Mouse (Mus musculus) adrenal gland, postnatal 14 days (tissue): ENCODE measurements around the gene Kcnq2. TPM values are rescaled to one million over a fixed set of nuclear protein-coding genes. Genes with fewer than 3 reads are reported as not detected.

Experiments used
- DNase-seq: peaks from one replicate; pipeline ENCODE4 v3.0.0; 2021; ENCODE audit warnings: mixed read lengths
- long read RNA-seq, 2 experiments: library from polyadenylated mRNA; stranded (forward); transcript quantifications; one replicate each; pipeline ENCODE4 v2.0.0; 2021
- total RNA-seq: library from RNA; stranded (reverse); gene quantifications from 2 replicates; pipeline ENCODE4 v1.2.3, GENCODE M21; 2021

Gene Kcnq2
- 6.0 and 6.8 TPM in 2 replicates for total RNA-seq
- long read RNA-seq, experiment 1, partial matches to known transcripts, result 0 of 2 reads
- long read RNA-seq, experiment 1, other reads (novel, unspliced or antisense), result 2 of 2 reads
- long read RNA-seq, experiment 2, partial matches to known transcripts, result 0 of 1 reads
- long read RNA-seq, experiment 2, other reads (novel, unspliced or antisense), result 1 of 1 reads

DNA sequence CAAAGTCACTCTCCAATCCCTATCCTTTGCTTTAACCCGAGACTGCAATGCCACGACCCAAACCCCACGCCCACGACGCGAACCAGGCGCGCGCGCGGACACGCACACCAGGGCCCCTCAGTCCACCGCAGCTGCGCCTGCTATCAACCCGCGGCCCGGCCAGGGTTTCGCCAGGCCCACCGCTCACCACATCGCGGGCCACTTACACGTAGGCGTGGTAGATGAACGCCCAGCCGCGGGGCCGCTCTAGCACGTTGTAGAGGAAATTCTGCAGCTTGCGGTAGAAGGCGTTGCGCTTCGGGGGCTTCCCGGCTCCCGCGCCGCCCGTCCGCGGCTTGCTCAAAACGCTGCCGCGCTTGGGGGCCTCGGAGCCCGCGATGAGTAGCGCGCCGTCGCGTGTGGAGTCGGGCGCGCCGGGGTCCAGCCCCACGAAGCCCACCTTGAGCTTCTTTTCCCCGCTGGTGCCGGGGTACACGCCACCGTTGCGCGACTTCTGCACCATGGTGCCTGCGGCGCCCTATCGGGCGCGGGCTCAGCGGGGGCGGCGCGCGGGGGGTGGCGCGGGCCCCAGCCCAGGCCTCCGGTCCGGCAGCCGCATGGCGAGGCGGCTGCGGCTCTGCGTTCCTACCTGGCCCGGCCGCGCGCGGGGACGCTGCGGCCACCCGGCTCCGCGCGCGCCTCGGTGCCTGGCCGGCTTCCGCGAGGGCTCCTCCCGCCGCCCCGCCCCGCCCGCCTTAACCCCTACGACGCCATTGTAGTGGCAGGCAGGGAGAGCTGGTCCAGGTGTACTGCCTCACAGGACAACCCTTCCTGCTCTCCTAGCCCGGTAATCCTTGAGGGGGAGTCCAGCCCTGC, at the start of gene Kcnq2:
TSS of gene Kcnq2 (minus strand) at position 710 of the 855 bp plus-strand sequence.
- DNase-seq, result no peak

DNA sequence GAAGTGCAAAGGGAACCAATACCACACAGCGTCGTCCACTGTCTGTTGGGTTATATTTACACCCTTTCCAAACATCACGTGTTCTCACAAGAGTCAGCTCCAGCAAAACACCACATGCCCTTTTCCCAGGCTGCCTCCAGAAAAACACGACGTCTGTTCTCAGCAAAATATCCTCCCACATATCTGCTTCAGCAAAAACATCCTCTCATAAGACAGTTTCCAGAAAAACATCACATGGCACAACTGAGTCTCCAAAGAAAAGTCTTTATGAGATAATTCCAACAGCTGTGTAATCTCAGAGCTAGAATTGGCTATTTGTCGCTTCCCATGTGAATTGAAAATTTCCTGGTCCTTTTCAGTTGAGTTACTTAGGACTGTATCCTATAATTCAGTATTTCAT, 45.8 kb upstream of the Kcnq2 start:
- no peak for DNase-seq

DNA sequence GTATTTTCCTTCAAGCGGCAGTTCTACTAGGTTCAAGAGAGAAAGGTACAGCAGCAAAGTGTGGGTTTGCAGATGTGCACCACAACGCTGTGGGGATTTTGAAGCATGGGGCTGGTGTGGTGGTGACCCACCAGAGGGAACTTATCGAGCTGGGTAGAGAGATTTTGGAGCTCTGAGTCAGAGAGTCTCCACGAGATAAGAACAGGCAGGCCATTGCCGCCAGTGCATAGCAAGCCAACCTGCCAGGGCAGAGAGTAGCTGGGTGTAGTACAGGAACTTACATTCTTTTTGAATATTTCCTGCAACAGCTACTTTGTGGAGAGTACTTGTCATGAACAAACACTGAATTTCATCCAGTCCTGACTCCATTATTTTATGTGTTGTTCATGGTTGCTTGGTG, 43.4 kb upstream of the Kcnq2 start:
- no peak for DNase-seq

DNA sequence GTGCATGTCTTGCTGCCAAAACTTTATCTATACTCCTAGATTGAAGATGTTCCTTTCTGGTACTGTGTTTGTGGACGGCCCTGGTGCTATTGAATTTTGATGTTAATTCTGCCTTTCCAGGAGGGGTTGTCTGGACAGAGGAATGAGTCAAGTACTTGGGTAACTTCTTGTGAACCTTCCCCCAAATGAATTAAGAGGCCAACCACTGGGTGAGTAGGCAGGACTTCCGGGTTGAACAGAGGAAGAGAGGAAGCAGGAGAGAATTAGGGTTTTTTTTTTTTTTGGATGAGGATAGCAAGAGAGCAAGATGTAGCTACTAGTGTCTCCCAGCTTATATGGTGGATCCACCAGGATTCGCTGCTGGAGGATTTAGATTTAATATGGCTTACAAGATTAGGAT, 42.9 kb upstream of the Kcnq2 start:
- no peak for DNase-seq

DNA sequence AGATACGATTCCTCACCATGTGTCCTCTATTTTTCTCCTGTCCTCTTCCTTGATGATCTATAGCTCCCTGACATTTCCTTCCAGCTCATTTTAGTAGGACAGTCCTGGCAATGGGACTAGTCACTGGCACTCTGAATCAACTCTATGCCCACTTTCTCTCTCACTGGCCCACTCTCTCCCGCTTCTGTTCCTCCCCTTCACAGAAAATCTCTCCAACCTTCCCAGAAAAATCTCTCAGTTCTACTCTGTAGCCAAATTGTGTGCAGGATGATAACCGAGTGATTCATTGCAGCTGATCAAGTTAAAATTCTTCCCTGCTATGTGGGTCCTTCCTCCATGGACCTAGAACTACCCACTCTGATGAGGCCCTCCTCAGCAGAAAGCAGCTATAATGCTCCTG, 39.5 kb upstream of the Kcnq2 start:
- no peak for DNase-seq

DNA sequence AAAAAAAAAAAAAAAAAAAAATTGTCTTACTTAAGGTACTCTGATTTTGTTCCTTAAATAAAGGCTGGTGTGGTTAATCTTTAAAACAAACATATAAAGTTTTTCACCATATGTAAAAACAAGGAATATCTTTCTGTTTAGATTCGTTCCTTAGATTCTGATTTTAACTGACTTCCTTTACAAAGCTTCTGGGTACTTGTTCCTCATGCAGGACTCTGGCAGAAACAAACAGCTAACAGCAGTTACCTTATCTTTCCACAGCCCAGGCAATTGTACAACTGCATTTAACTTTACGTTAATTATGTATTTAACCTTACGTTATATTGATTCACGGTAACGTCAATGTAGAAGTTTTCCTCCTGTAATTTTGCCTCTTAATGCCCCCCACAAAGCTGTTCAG, 31.4 kb upstream of the Kcnq2 start:
- DNase-seq, result no peak

DNA sequence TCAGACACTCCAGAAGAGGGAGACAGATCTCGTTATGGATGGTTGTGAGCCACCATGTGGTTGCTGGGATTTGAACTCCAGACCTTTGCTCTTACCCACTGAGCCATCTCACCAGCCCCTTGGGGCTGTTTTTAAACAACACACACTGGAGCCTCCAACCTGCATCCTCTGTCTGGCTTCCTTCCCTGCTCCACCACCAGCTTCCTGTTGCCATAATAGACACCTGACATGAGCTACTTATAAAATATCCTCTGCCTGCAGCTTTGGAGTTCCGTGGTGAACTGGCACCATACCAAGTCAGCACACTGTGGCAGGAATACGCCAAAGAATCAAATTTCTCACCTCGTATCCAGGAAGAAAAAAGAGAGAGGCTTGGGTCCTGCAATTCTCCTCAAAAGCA, 25.7 kb upstream of the Kcnq2 start:
- no peak for DNase-seq

DNA sequence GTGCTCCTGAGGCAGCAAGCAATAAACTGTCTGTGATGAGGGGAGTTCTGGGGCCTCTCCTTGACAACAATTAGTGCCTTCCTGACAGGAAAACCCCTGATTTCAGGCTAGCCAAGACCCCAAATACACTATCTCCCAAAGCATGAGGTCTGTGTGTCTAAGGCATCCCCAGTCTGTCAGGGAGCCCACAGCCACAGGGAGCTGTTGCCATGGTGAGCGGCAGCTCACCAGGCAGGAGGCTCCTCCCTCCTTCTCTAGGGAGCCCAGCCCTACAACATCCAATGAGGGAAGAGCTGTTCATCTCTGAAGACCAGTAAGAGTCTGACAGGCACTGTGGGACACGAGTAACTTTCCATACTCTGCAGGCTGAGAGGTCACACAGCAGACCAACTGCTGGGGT, 24.7 kb upstream of the Kcnq2 start:
- no peak for DNase-seq

DNA sequence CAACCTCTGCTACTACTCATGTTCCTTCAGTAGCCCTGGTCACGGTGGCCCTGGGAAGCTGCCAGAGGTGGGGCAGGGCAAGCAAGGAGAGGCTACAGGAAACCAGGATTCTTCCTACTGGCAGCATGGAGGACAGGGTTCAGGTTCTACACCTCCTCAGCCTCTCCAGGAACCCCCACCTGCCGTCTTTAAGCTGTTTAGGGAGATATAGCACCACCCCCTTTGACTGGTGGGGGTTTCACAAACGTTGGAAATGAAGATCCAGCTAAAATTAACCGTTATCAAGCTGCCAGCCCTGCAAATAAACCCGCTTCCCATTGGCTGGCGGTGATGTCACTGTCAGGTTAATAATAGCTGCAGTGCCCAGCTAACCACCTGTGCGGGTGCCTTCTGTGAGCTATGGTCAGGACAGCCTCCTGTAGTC, 24.0 kb upstream of the Kcnq2 start:
- no peak for DNase-seq

DNA sequence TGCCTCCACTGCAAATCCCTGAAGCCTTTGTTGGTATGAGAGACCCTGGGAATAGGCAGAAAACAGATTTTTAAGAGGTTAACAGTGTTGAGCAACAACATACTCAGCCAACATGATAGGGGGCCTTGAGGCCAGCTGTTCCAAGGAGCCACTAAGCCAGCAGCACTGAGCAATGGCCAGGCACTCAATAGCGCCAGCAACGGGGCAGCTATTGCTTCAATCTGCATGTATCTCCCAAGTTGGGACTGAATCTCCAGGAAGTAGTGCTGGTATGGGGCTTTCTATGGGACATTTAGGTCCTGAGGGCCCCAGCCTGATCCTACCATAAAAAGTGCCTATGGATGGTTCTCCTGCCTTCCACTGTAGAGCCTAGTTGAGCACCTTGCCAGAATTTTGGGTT, 23.4 kb upstream of the Kcnq2 start:
- DNase-seq, result peak; percentile 28

DNA sequence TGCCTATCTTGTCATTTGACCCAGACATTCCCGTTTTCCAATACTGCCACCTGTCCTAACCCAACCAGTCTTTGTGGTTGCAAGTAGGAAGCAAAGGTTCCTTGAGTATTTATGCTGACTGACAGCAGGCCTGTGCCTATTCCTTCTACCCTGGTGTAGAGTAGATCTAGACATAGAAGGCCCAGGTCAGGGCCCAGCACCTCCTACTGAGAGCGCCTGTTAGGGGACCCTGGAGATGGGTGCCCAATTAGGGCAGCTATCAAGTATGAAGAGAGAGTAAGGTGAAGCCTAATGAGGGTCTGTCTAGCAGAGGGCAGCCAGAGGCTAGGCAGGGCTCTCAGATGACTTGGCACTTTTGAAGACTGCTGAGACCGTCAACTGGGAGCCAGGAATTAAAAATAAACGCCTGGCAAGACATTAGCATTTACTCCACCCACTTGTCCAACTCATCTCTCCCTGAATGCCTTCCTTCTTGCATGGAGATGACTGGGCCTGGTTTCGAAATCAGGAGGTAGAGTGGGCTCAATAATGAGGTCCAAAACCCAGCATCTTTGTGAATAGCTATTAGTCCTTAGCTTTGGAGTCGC, 22.7 kb upstream of the Kcnq2 start:
- no peak for DNase-seq

DNA sequence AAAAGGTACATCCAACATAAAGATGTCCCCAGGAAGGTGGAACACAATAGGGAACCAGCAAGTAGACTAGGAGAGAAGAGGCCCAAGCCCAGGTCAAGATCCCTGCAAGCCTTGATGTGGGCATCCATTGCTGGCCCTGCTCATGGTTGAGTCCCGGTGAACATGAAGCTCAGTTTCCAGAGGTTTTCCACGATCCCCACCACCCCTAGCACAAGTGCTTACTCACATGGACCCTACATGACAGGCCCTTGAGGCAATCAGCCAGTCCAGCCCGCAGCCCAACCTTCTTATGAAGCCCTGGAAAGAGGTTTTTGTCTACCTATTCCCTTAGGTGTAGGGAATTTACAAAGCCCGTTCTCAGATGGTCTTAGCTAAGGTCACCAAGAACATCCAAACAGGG, 22.1 kb upstream of the Kcnq2 start:
- no peak for DNase-seq

DNA sequence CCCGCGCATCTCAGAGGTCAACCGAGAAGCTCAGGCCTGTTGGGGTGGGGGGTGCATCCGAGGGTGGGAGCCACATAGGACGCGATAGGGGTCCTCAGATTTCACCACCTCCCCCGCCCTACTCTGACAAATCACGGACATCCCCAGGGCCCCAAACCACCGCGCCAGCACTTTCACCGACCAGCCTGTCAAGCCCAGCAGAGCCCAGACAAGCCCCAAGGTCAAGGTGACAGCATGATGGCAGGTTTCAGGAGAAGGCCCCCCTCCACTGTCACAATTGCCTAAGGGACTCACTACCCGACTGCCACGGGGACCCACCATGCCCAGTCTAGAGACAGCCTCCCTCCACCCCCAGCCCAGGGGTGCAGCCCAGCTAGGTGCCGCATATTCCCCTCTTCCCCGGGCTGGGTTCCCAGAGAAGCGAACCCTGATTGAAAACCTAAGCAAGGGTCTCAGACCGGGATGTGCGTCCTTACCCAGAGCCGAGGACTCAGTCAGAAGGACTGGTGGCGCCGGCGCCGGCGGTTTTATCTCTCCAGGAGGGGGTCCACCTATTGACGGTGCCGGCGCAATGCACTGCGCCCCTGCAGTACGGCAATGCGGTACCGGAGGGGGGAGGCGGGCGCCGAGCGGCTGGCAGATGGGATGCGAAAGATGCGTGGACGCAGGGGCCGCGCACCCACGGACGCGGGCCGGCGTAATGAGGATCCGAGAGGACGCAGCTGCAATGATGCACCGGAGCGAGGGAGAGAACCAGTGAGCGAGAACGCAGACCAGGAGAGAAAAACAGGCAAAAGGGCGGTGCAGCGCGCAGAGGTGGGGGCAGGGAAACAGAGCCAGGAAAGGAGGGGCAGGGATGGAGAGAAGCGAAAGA, 21.4 kb upstream of the Kcnq2 start, which contains the start of gene Eef1a2:
TSS of gene Eef1a2 (minus strand) at position 767 of the 874 bp plus-strand sequence.
- DNase-seq, result peak; percentile 39

DNA sequence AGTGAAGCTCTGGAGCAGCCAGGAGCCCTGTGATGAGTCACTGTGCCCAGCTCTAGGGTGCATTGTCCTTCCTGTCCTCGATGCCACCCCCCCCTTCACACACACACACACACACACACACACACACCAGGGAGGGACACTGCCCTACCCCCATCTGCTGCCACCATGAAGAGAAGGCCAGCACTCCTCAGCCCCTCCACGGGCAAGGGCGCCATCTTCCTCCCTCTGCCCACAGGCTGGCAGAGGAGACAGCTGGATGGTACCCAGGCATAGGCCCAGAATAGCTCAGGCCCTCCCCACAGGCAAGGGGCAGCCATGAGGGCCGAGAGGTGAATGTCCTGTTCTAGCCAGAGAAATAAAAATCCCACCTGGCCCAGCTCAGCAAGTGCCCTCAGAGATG, 20.7 kb upstream of the Kcnq2 start:
- DNase-seq, result peak; percentile 53

DNA sequence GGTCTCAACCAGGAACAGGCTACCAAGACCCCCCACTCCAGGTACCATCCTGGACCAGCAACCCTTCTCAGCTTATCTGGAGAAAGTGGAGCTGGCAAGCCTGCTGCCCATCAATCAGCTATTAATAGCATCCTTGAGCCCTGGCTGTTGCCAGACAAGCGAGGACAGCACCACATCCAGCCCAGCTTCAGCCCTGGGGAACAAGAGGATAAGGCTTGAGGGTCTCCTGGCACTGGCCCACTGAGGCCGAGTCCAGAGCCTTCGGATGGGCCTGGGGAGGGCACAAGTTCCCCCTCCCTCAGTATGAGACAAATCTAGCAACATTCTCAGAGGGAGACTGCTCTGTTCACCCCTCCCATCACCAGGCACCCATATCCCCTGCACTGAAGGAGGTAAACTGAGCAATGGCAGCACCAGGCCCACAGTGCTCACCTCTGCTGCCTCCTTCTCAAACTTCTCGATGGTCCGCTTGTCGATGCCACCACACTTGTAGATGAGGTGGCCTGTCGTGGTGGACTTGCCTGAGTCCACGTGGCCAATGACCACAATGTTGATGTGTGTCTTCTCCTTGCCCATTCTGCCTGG, 19.8 kb upstream of the Kcnq2 start:
- peak; percentile 40 for DNase-seq

DNA sequence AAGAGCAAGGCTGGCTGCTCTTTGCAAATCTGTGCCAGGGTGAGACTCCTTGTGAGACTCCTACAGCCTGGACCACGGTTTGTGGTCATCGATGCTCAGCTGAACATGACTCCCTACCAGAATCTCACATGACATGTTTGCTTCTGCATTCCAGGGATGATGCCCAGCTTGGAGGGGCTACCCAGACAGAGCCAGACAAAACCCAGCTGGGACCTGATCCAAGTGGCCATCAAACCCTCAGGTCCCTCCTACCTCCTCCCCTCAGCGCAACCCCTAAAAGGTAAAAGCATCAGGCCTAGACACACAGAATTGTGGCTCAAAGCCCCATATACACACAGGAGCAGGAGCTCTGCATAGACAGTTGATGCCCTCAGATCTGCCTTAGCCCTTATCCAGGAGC, 19.3 kb upstream of the Kcnq2 start:
- DNase-seq, result no peak

DNA sequence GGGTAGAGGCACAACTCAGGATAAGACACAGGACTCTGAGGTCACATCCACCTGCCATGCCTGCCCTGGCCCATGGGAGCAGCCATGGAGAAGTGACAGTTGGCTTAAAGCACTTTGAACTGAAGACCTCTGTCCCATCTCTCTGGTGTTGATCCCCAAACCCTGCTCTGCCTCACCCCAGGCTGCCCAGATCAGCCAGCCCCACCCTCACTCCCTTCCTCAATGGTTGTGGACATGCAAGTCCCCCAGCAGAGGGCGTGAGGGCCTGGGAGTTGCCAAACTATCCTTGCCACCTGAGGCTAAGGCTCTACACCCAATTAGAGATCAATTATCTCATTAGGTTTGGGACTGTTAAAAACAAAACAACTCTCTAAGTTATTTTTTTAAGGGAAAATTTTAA, 18.7 kb upstream of the Kcnq2 start:
- DNase-seq, result peak; percentile 53

DNA sequence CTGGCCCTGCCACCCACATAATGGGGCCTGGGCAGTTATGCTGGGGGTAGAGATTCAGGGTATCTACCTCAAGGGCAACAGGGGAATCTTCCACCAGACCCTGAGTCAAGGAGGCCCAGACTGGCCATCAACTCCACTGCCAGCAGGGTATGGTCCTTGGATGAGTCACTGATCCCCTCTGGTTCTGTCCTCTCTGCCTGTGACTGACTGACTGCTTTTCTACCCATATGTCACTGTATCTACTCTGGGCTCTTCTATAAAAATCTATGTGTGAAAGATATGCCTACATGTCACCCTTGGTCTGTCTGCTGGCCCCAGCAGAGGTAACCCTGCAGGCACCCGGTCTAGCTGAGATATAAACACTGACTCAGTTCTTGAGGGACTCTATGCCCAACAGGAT, 18.0 kb upstream of the Kcnq2 start:
- DNase-seq, result no peak

DNA sequence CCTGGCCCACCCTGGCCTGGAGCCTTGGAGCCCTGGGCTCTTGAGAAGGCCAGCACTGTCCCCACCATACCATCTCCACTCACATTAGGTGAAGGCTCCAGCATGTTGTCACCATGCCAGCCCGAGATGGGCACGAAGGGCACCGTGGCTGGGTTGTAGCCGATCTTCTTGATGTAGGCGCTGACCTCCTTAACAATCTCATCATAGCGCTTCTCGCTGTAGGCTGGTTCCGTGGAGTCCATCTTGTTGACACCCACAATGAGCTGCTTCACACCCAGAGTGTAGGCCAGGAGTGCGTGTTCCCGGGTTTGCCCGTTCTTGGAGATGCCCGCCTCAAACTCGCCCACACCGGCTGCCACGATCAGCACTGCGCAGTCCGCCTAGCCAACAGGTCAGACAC, 17.6 kb upstream of the Kcnq2 start:
- DNase-seq, result no peak

DNA sequence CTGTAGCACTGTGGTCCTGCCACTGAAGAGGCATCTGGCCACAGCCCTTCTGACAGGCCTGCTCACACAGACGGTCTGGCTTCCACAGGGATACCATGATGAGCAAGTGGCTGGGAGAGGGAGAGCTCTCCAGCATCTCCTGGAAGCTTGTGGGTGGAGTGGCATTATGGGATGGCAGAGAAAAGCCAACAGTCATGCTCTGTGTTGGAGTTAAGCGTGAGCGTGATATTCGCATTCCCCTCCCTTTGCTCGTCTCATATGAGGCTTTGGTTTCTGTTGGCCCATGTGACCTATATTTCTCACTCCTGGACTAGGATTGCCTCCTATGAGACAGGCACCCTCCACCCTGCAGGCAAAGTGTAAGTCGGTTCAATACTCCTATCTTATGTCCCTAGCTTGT, 15.2 kb upstream of the Kcnq2 start:
- no peak for DNase-seq

DNA sequence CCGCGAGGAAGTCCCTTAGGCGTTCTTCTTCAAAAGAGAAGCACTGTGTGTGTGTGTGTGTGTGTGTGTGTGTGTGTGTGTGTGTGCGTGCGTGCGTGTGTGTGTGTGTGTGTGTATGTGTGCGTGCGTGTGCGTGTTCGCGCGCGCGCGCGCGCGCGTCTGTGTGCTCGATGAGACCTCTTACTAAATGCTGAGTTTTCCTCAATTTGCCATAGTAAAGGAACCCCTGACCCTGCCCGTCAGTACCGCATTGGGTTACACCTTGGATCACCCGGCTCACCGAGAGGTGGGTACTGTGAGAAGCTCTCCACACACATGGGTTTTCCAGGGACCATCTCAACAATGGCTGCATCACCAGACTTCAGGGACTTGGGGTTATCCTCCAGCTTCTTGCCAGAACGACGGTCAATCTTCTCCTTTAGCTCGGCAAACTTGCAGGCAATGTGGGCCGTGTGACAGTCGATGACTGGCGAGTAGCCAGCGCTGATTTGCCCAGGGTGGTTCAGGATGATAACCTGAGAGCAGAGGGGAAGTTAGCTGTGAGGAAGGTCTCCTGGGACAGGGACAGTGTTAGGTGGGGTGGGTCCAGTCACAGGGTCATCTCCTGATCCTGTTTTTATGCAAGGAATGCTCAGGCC, 13.3 kb upstream of the Kcnq2 start:
- no peak for DNase-seq
